Mouse (Mus musculus) CH12.LX (cell line): ENCODE measurements at regions not wholly inside any gene's neighbourhood (a gene's known extent, or its start where the extent isn't known, plus 50 kb on each side); places are given as distances from the start of the nearest gene placed in this dataset.

Experiments
- CHD2 ChIP-seq: IDR thresholded peaks from 2 replicates; pipeline ENCODE4 v1.6.1; 2011; ENCODE audit warnings: low read length, improper control_type of control experiment
- CTCF ChIP-seq, 2 experiments: IDR thresholded peaks in 1 of 2; conservative IDR thresholded peaks in 1 of 2; 2 replicates each; pipeline ENCODE4 v1.5.1; 2011 to 2012; ENCODE audit warnings: low read depth in 2 of 2, low read length in 2 of 2, improper control_type of control experiment in 1 of 2, inconsistent platforms in 1 of 2, mild to moderate bottlenecking in 1 of 2, moderate library complexity in 1 of 2
- ETS1 ChIP-seq: conservative IDR thresholded peaks from 2 replicates; pipeline ENCODE4 v1.6.1; 2012; ENCODE audit warnings: low read depth, mild to moderate bottlenecking, inconsistent platforms, low read length, improper control_type of control experiment, moderate library complexity
- GABPA ChIP-seq: IDR thresholded peaks from 2 replicates; pipeline ENCODE4 v1.6.1; 2012; ENCODE audit warnings: low read depth, low read length, improper control_type of control experiment, inconsistent platforms; ENCODE audit not compliant: insufficient replicate concordance
- POLR2A ChIP-seq: IDR thresholded peaks from 2 replicates; pipeline ENCODE4 v1.6.1; 2011; ENCODE audit warnings: low read depth, mild to moderate bottlenecking, improper control_type of control experiment, low read length
- RAD21 ChIP-seq: IDR thresholded peaks from 2 replicates; pipeline ENCODE4 v1.6.1; 2011; ENCODE audit warnings: low read depth, mild to moderate bottlenecking, low read length, improper control_type of control experiment, moderate library complexity
- SIN3A ChIP-seq: IDR thresholded peaks from 2 replicates; pipeline ENCODE4 v1.6.1; 2012; ENCODE audit warnings: low read length, improper control_type of control experiment, inconsistent platforms
- TCF12 ChIP-seq: IDR thresholded peaks from 2 replicates; pipeline ENCODE4 v1.6.1; 2014; ENCODE audit warnings: low read depth, mild to moderate bottlenecking, inconsistent platforms, low read length, improper control_type of control experiment
- ZC3H11A ChIP-seq: IDR thresholded peaks from 2 replicates; pipeline ENCODE4 v1.6.1; 2012; ENCODE audit warnings: low read depth, mild to moderate bottlenecking, inconsistent platforms, low read length, improper control_type of control experiment

- TF ChIP-seq CHD2 = no peak
- TF ChIP-seq GABPA = no peak
- TF ChIP-seq ZC3H11A = no peak
- no peak for TF ChIP-seq TCF12
- TF ChIP-seq CTCF (conservative IDR thresholded peaks at IDR 0.05 in 1 of 2, IDR thresholded peaks at IDR 0.05 in 1 of 2; ENCODE audit: low read depth in 2 of 2, low read length in 2 of 2) = no peak
- TF ChIP-seq POLR2A = no peak
- TF ChIP-seq SIN3A = no peak
- TF ChIP-seq RAD21 = no peak
- TF ChIP-seq ETS1 = no peak
Observed at GRCm38 (mm10) chr8:103970966-103971365, 130.5 kb upstream of the Cdh5 start.
